Mouse (Mus musculus): Measurements from ENCODE around the gene F2rl1.
A peak's percentile ranks its signal among the peaks of the same experiment; 100 is the strongest.

F2rl1 gene

GRCm38 (mm10) chr13:95524674-95525491, at the start of gene F2rl1:
F2rl1 (minus strand) TSS chr13:95525227.
- DNase-seq (ENCODE audit: low read depth, low spot score), result peak; percentile 84

DNA sequence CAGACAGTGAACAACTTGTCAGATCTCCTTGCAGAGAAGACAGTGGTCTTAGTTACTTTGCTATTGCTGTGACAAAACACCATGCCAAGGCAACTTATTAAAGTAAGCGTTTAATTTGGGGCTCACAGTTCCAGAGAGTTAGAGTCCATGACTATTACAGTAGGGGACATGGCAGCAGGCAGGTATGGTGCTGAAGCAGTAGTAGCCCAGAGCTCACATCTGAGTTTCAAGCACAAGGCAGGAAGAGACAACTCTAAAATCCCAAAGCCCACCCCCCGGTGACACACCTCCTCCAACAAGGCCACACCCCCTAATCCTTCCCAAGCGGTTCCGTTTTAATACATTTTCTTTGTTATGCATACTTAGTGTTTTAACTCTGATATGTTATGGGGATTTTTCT, 45.9 kb upstream of the F2rl1 start:
- no peak for DNase-seq (ENCODE audit: low read depth, low spot score)

GRCm38 (mm10) chr13:95569326-95569725, 44.3 kb upstream of the F2rl1 start:
- DNase-seq (ENCODE audit: low read depth, low spot score), result no peak

- no peak for DNase-seq (ENCODE audit: low read depth, low spot score)
These were observed 43.3 kb upstream of the F2rl1 start for GRCm38 (mm10) chr13:95568336-95568735.

DNA sequence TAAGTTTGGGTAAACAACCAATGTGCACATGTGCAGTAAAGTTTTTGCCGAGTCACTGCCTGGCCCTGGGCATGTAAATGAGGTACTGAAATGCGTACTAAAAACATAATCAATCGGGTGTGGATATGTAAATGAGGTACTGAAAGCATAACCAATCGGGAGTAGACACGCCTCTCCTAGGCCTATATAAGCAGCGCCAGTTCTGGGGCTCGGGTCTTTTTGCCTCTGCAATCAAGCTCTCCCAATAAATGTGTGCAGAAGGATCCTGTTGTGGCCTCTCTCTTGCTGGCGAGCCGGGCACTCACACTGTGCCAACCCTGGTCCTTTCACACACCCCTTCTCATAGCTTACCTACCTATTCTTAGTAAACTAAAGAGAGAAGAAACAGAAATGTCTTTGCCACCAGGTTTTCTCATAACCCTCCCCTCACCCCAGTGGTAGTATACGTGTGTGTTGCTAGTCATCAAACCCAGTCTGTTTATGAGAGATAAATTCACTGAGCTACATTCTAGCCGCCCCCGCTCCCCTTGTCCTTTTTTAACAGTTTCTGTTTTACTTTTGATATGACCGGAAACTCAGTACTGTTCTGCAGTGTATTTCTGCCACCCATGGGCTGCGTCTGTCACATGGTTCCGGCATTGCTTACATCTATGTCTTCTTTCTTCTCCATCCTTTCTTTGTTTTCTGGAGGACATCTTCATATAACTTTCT, 42.0 kb upstream of the F2rl1 start:
- peak; percentile 68 for DNase-seq (ENCODE audit: low read depth, low spot score)

GRCm38 (mm10) chr13:95563693-95564092, 38.7 kb upstream of the F2rl1 start:
- DNase-seq (ENCODE audit: low read depth, low spot score), result peak; percentile 89

DNA sequence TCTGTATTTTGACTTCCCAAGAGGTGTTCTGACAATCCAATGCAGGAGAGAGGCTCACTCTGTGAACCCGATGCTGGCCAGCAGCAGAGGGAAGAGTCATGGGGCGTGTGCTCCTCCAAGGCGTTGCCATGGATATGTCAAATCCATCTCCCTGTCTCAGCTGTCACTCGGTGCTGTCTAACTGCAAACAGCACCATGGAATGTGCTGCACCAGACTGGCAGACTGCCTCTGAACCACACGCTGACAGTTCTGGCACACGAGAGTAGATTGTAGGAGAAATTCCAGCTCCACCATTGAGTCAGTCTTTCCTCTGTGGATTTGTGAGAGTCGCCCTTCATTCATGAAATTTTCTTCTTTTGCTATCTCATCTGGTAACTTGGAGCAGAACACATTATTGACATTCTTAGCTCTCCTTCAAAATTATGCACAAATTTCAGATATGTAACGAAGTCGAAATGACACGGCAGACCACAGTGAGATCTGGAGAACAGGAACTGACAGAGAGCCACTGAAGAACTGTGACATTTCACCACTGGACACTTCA, 38.1 kb upstream of the F2rl1 start:
- DNase-seq (ENCODE audit: low read depth, low spot score), result no peak

DNA sequence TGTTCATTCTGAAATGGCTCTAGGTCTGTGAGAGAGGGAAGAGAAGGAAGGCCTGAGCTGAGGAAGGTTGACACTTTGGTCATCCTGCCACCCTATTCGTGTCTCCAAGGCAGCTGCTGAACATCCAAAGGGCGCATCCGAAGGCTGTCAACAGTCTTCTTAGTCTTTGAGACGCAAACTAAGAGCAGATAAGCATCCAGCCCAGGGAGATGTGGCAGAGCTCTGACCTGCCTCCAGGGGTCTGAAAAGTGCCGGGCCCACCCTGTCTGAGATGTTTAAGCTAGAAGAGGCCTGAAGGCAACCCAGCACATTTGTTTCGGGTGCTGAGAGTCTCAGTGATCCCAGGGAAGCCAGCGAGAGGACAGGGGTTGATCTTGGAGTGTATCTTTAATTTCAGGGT, 32.3 kb upstream of the F2rl1 start:
- DNase-seq (ENCODE audit: low read depth, low spot score), result no peak

DNA sequence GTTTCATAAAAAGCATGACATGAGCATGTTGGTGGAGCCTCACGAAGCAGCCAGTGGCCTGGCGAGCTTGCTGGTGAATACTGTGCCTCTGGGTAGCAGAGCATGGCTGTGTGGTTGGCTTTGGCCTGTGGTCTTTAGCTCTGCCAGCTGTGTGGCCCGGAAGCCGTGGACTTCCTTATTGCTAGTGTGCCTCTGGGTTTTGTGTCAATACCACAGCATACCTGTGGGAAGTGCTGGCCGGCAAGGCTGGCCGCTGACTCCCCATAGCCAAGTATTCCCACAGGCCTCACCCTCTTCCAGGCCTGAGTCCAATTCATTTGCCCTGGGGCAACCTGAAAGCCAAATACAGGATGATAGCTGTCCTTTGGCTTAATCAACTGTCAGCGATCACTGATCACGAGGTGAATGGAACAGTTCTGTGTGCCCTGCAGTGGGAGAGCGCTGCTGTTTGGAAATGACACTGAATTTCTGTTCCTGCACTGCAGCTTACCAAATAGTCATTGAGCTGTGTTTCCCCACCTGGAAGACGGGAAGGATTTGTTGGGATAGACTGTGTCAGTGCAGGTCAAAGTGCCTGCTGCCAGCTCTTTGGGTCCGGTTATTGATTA, 29.0 kb upstream of the F2rl1 start:
- DNase-seq (ENCODE audit: low read depth, low spot score), result no peak

DNA sequence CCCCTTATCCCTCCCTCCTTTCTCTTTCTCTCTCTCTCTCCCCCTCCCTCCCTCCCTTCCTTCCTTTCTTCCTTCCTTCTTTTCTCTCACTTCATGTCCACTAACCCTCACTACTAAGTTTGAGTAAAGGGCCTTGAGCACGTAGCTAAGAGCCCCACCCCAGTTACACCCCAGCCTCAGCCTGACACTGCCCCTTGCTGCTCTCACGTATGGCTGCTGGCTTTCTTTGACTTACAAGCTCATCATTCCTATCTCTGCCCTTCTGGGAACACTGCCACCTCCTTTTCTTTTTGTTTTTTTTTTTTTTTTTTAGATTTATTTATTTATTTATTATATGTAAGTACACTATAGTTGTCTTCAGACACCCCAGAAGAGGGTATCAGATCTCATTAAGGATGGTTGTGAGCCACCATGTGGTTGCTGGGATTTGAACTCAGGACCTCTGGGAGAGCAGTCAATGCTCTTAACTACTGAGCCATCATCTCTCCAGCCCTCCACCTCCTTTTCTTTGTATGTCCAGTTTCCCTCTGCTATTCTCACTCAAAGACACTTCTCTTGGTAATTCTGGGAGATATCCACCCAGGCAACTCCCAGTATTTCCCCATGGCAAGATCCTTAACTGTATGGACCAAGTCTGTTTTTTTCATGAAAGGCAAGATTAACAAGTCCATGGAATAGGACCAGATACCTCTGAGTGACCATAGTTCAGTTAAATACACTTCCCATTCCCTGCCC, 25.8 kb upstream of the F2rl1 start:
- DNase-seq (ENCODE audit: low read depth, low spot score), result no peak

DNA sequence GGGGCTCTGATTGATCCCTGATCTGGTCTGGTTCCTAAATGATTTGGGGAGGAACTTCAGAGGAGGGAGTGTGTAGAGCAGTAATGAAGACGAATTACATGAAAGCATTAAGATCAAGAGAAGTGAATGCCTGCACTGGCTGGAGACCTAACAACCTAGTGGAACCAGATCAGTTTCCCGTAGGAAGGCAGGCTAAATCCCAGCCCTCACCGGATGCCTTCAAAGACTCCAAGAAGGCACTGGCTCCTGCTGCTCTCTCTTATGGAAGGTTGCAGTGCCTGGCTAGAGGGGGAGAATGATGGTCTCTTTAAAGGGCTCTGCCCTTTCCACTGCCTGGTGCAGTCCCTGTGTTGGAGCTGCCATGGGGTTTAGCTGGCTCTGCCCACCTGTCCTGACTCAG, 24.4 kb upstream of the F2rl1 start:
- DNase-seq (ENCODE audit: low read depth, low spot score), result no peak

DNA sequence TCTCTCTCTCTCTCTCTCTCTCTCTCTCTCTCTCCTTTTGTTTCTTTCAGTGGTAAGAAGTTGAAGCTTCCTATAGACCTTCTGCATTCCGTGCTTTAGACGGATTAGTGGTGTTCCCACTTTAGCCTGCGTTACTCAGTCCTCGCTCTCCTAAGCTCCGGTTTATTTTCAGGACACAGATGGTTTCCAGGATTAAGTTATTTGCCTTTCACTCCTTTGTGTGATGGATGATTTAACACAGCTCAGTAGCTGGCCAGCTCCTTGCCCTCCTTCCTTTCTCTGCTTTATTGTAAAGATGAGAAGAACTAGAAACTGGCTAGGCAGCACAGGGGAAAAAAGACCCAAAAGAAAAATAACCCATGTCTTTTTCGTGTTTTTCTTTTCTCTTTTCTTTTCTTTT, 23.8 kb upstream of the F2rl1 start:
- DNase-seq (ENCODE audit: low read depth, low spot score), result no peak

- peak; percentile 24 for DNase-seq (ENCODE audit: low read depth, low spot score)
These were observed 23.3 kb upstream of the F2rl1 start for GRCm38 (mm10) chr13:95548291-95548789.

- no peak for DNase-seq (ENCODE audit: low read depth, low spot score)
These were observed 22.1 kb upstream of the F2rl1 start for GRCm38 (mm10) chr13:95547090-95547611.

- no peak for DNase-seq (ENCODE audit: low read depth, low spot score)
These were observed 21.2 kb upstream of the F2rl1 start for GRCm38 (mm10) chr13:95546251-95546650.

DNA sequence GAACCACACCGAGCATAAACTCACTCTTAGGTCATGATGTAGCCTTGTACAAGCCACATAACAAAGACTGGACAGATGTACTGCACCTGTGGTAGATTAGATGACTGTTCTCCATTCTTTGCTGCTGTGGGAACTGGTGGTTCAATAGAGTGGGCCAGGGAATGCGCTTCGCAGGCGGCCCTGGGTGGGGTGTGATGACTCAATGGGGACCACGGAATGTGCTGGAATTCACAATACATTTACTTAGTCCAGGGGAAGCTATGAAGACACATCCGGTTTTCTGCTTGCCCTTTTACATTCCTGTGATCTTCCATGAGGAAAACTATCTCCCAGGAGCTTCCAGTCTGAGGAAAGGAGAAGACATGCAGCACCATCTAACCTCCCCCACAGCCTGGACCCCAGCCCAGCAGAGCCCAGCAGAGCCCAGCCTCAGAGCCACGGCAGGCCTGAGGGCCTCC, 20.7 kb upstream of the F2rl1 start:
- no peak for DNase-seq (ENCODE audit: low read depth, low spot score)

- DNase-seq (ENCODE audit: low read depth, low spot score), result no peak
These were observed 13.0 kb upstream of the F2rl1 start for GRCm38 (mm10) chr13:95538021-95538420.

GRCm38 (mm10) chr13:95536117-95536493, 11.1 kb upstream of the F2rl1 start:
- DNase-seq (ENCODE audit: low read depth, low spot score), result no peak

DNA sequence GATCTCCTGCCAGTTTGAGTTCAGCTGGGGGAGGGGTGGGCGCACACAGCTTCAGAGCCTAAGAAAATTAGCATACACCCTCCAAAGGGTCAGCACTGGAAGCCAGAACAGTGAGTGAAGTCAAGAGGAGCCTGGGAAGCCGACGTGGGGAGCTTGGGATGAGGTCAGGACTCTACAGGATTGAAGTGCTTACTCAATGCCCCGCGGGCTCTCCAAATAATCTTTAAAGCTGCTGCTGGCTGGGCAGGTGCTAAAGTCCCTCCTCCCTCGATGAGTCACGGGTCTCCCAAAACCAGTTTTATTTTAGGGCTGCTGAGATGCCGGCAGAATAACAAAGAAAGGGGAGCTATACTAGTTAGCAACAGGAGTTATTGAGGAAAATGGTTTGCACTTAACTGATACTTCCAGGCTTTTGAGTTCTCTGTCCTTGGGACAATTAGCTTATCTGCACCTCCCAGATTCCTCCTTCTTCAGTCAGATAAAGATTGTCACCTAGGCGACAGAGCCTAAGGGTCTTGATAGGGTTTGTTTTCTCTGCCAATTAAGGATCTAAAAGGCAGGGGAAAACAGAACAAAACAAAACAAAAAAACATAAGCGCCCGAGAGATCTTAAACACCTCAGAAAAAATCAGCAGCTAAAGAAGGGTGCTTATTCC, 10.6 kb upstream of the F2rl1 start:
- DNase-seq (ENCODE audit: low read depth, low spot score), result no peak

- DNase-seq (ENCODE audit: low read depth, low spot score), result no peak
These were observed 10.0 kb upstream of the F2rl1 start for GRCm38 (mm10) chr13:95535026-95535425.

GRCm38 (mm10) chr13:95534131-95534561, 9.1 kb upstream of the F2rl1 start:
- no peak for DNase-seq (ENCODE audit: low read depth, low spot score)

All from CD4-positive, CD25-positive, alpha-beta regulatory T cell, adult 2 months (primary cell).